Mouse (Mus musculus): ENCODE results near the gene Fkbp3.
A peak's percentile ranks its signal among the peaks of the same experiment; 100 is the strongest.
"Not testable (repeated sequence)": the region's sequence is repeated elsewhere in the genome, so short reads cannot be mapped to it uniquely, and the experiment has no call there.

Fkbp3 gene

DNA sequence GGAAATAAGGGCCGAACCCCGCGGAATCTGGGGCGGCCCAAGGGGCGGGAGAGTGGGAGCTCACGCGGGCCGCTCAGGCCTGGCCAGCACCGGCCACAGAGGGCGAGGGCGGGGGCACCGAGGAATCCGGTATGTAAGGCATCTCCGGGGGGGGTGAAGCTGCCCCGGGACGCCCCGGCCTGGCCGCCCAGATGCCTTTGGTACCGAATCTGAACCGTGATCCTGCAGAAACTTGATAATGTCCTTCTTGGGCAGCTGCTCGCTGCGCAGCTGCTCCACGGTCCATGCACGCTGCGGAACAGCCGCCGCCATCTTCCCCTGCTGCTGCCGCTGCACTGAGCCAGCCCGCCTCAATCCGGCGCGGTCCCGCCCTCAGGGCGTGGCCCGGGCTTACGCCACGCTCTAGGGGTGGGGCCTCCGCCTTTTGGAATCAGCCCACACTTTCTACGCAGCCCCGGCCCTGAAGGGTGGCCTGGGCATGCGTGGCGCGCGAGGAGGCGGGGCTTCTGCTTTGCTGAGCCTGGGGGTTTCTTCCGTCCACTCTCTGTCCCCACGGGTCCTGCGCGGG, at the start of gene Fkbp3:
Fkbp3 (minus strand) TSS at position 397 of the 568 bp plus-strand sequence.
- DNase-seq (ENCODE audit: low read depth), result peak; percentile 93

DNA sequence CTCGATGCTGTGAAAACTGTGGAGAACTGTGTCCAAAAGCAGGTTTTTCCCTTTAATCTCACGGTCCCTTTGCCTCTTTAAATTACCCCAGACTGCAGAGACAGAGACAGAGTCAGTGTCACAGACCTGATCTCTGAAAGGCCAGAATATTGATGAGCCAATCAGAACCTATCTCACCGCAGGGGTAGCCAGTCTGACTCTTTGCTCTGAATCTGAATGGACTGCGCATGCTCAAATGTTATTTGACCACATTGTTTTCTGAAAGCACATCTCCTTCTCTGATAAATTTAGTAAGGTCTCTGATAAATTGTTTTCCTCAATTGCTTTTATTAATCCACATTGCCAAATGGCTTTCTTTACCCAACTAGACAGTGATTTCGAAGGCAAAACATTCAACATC, 45.6 kb upstream of the Fkbp3 start:
- DNase-seq (ENCODE audit: low read depth), result no peak

DNA sequence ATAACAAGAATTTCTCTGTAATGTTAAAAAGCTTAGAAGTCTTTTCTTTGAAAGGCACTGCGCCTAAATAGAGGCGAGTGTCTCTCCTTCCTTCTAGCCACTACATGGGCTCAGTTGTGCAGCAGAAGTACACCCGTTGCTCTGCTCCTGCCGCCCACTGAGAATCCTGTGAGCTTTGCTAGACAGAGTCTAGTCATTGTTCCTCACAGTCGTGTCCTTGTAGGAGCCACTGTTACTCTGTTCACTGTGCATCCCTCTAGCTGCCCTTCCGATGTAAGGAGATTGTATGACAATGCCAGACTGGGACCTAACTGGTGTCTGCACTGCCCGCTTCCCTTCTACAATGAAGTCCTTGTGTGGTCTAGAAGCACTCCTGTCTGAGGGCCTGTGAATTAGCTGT, 45.2 kb upstream of the Fkbp3 start:
- no peak for DNase-seq (ENCODE audit: low read depth)

DNA sequence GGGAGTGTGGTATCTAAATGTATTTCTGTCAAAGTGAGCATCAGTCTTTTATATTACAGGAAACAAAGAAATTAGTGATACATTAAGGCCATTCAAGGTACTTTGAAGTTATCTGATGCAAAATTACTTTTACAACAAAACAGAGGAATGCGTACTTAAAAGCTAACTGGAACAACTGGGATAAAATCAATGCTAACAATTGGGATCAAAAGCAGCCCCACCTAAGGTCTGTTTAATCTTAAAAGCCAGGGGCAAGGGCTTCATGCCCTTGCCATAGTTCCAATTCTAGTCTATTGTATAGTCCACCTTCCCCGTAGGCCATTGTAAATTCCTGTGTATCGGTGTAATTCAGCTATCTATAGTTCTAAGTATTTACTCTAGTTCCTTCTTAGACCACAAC, 41.2 kb upstream of the Fkbp3 start:
- DNase-seq (ENCODE audit: low read depth), result not testable (repeated sequence)

DNA sequence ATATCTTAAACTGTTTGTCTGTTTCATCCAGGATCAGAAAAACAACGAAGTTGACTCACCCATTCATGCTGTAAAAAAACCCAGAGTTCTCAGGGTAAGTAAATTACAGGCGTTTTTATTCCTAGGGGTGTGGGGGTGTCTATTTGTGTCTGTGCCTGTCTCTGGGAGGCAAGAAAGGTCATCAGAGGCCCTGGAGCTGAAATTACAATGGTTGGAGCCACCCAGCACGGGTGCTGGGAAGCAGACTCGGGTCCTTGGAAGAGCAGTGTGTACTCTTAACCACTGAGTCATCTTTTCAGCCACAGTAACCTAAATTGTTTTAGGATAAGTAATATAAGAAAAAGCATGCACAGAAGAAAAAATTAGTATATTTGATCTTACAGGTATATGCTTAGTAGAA, 40.1 kb upstream of the Fkbp3 start:
- DNase-seq (ENCODE audit: low read depth), result no peak

DNA sequence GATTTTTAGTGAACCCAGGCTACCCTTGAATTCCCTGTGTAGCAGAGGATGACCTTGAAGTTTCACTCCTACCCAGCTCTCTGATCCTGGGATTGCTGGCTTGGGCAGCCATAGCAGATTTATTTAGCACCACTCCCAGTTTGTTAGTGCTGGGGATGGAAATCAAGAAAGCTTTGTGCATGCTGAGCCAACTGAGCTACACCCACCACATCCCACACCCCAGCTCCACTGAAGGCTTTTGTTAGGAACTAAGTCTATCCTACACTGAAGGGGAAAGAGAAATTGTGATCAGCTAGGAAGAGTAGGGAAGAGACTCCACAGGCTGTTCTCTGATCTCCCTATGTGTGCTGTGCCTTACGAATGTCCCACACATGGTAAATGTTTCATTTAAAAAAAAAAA, 39.0 kb upstream of the Fkbp3 start:
- DNase-seq (ENCODE audit: low read depth), result no peak

DNA sequence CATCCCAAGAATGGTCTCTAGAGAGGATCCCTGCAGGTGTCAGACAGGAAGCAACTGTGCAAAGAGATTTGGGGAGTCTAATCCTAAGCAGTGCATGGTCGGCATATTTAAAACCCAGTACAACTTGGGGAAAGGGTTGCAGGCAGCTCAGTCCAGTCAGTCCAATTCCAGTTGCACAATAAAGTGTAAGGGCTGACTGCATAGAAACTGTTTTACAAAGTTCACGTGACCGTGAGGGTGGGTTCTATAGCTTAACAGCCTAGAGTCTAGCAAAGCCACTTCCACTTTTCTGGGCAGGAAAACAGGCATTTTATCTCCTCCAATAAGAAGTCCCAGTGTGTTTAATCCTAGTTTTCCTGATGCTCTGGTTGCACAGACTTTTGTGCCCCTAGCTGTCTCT, 37.7 kb upstream of the Fkbp3 start:
- DNase-seq (ENCODE audit: low read depth), result no peak

DNA sequence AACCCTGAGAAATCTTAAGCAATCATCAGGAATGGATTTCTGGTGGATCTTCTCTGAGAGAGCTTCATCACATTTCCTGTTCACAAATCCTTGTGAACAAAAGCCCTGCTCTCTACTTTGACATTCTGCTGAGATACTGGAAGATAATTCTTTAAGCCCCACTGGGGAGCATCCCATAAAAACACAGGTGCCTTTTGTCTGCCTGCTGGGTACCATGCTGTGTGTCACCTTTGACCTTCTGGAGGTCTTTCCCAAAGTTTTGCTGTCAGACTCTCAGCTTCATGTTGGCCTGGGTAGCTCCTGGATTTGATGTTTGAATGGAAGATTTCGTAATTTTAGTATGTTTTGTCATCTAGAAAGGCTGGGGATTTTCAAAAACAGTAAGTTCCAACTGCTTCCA, 34.9 kb upstream of the Fkbp3 start:
- no peak for DNase-seq (ENCODE audit: low read depth)

DNA sequence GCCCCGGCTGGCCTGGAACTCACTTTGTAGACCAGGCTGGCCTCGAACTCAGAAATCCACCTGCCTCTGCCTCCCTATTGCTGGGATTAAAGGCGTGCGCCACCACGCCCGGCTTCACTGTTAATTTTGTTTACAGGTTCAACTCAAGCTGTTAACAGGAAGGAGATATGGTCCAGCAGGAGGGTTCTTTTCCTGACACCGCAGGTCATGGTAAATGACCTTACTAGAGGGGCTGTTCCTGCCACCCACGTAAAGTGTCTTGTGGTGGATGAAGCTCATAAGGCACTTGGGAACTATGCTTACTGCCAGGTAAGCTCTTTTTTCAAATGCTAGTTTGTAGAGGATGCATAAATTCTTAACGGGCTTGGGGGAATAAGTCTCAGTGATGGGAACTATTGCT, 3.1 kb upstream of the Fkbp3 start:
- no peak for DNase-seq (ENCODE audit: low read depth)

DNA sequence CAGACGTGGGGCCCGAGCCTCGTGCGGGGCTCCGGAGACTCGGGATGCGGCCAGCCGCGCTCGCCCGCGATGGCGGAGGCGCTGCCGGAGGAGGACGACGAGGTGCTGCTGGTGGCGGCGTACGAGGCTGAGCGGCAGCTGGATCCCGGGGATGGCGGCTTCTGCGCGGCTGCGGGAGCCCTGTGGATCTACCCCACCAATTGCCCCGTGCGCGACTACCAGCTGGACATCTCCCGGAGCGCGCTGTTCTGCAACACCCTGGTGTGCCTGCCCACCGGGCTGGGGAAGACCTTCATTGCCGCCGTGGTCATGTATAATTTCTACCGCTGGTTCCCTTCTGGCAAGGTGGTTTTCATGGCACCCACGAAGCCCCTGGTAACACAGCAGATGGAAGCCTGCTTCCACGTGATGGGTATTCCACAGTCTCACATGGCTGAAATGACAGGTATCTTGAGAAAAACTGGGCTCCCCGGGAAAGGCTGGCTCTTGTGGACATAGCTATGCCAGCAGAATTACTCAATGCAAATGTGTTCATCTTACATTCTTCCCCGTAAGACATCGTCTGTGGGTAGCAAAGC, 2.0 kb upstream of the Fkbp3 start:
- DNase-seq (ENCODE audit: low read depth), result no peak

DNA sequence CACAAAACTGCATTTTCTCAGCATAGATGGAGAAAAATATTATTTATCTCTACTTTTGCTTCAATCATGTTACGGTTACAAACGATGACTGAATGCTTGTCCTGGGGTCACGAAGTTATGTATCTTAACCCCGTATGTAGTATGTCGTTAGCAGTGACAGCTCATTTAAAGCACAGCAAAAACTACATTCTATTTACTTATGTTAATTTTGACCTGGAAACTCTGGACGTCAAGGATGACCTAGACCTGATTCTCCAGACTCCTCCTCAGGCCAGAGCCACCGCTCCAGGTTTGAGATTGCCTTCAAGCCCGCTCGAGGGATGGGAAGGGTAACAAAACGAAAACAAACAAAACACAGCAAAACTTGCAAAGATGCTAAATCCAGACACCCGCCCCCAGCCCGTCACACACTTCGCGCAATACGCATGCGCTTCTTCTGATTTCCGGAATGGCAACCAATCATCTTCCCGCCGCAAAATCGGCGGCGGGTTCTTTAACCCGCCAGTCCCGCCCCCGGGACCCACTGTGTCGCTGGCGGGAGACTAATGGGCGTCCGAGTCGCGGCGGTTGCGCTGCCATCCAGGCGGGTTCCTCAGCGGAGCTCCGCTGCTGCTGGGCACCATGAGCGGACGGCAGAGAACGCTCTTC, 1.4 kb upstream of the Fkbp3 start, which contains the start of gene Fancm:
Fancm (plus strand) TSS at position 519 of the 648 bp plus-strand sequence.
- DNase-seq (ENCODE audit: low read depth), result peak; percentile 91

DNA sequence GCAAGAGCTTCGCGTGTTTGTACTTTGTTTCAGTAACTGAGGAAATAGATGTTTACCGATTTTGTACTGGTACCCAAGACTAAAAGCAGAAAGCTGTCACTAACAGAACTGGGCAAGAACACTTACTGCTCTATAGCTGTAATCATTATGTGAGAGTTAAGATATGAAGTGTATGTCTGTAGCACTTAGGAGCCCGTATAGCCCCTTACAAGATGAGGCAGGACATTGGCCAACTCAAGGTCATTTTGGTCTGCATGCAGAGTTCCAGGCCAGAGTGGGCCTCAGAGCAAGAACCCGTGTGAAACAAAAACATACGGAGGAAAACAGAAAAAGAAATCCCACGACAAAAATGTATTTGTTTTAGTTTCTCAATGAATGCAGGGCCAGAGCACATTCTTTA, 844 bp upstream of the Fkbp3 start:
- no peak for DNase-seq (ENCODE audit: low read depth)

DNA sequence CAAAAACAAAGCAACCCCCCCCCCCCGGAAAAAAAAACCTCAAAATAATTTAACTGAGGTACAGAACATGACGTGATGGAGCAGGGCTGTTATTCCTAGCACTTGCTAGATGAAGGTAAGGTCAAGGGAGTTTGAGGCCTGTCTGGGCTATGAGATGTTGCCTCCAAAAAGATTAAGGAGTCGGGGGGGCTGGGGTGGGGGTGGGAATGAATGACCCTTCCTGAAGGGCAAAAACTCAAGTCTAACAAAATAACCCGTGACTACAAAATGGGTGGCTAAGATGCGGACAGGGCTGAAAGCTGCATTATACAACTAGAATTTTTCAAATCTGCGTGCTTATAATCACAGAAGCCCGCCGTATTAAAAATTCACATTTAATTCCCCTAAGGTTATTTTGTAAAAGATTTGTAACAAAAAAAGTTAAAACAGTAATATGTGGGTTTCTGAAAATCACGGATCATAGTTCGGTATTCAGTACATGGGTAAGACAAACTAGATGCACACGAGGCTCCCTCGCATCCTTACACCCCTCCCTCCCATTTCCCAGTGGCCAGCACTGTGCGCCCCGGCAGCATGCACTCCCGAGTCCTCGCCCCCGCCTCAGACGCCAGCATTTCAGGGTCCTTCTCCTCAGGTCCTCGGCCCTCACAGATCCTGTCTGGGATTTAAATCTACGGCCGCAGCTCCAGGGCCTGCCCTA, 746 bp downstream of the Fkbp3 start:
- DNase-seq (ENCODE audit: low read depth), result no peak

DNA sequence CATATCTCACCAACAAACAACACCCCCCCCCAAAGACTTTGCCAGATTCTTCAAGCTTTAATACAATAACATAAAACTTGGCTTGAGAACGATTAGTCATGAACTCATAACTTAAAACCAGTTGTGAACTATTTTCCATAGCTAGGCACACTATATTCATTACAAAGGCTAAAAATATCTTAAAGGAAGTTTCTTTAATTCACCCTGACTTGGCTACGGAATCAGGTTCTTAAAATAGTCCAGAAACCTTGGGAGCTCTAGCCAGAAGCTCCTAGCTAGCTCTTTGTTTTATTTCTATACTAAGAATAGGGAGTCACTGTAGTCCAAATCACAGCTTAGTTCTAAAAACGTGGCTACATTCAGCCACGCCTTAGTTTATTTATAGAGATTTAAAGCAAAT, 5.4 kb downstream of the Fkbp3 start:
- no peak for DNase-seq (ENCODE audit: low read depth)

DNA sequence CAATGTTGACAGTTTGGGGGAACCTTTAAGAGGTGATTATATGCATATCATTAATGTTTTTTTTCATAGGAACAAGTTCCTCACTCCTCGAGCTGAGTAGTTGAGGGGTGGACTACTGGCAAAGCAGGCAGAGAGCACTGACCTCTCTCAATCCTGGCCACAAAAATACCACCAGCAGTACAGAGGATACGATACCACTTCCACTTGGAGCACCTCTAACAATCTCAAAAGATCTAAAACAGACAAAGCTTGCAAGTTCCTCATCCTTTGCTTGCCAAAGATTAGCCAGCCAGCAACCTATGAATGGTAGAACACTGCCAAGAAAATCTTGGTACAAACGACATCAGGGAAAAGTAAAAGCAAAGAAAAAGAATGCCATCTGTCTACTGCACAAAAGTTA, 7.6 kb downstream of the Fkbp3 start:
- no peak for DNase-seq (ENCODE audit: low read depth)

DNA sequence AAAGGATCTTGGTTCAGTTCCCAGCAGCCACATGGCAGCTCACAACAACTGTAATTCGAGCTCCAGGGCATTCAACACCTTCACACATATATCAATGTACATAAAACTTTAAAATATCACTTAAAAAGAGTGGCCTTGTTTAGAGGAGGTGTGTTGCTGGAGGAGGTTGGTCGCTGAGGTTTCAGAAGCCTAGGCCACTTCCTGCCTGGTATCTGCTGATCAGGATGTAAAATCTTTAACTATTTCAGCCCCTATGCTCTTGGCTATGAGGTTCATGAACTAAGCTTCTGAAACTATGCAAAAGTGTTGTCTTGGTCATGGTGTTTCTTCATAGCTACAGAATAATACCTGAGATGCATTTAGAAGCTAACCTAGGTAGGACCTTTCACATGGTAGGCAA, 8.6 kb downstream of the Fkbp3 start:
- DNase-seq (ENCODE audit: low read depth), result no peak

DNA sequence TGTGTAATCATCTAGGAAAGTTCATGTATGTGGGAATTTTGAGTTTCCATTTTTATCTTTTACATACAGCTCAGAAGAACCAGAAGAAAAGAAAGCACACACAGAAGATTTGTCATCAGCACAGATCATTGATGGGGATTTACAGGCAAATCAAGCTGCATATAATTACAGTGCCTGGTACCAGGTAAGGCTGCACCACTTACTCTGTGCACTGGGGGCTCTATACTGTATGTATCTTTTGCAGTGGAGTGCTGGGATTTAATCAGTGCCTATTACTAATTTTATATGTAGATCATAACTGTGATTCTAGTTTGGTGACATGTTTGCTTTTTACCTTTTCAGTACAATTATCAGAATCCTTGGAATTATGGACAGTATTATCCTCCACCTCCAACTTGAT, 12.7 kb downstream of the Fkbp3 start:
- DNase-seq (ENCODE audit: low read depth), result no peak

DNA sequence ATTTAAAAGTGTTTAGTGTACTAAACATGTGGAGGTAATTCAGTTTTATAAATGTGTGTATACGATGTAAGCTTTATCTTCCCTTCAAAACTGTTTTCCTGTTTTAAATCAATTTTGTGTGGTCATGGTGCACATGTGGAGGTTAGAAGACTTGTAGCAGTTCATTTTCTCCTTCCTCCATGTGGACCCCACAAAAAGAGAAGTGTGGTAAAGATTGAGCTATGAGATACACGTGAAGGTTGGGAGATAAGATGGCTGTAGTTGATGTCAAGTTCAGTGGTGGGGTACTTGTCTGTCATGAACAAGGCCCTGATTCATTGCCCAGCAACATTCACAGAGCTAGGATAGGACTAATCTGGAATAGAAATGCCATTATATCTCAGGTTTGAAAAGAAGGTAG, 15.6 kb downstream of the Fkbp3 start:
- no peak for DNase-seq (ENCODE audit: low read depth)

DNA sequence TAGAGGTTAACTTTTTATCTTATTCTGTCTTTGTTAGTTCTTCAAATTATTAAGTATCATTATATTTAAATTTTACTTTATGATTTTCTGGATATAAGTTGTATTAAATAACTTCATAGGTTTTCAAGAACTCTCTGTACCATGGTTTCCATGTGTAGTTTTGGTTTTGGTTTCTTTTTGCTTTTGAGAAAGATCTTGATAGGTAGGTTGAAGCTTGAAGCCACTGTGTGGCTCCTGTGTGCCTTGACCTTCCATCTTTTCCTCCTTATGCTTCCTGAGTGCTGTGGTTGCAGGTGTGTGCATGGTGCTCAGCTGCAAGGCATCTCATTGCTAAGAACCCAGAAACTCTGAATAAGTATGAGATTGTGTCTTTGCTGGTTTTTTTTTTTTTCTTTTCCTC, 25.0 kb downstream of the Fkbp3 start:
- DNase-seq (ENCODE audit: low read depth), result no peak

DNA sequence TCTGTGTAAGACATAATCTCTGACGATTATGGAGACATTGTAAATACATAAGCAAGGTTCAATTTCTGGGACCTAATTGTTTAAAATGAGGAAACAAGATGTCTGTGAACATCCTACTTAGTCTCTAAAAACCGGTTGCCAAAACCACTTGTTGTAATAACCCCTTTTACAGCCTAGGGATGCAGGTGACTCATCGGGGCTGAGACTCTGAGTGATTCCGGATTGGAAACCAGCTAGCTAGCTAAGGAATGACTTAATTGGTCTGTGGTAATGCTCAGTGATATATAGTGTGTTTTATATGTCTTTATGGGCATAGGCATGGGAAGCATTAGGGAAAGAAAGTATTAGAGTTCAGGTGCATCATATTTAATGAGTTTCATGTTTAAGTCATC, 36.3 kb downstream of the Fkbp3 start:
- peak; percentile 21 for DNase-seq (ENCODE audit: low read depth)

DNA sequence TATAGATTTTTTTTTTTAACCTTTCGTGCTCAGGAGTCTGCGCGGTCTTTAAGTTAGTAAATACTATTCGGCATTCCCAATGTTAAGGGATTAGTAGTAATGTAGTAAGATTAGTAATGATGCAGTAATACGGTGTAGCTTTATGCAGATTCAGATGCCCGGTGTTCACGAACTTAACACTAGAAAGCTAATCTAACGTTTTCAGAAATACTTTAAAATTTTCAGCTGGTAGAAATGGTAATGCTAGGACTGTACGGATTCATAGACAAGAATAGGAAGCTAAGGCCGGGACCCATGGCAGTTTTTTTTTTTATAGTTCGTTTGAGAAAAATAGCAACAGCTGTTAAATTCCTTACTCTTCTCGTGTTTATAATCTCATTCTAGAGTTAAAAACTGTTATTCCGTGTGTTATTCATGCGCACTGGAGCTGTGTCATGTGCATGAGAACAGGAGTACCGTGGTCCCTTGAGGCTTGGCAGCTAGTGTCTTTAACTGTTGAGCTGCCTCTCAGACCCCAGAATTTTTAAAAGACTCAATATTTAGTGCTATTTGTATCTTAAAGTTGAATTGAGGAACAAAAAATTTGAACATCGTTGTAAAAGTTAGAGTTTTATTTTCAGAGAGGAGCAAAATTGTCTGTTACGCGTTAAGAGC, 36.8 kb downstream of the Fkbp3 start:
- peak; percentile 17 for DNase-seq (ENCODE audit: low read depth)

DNA sequence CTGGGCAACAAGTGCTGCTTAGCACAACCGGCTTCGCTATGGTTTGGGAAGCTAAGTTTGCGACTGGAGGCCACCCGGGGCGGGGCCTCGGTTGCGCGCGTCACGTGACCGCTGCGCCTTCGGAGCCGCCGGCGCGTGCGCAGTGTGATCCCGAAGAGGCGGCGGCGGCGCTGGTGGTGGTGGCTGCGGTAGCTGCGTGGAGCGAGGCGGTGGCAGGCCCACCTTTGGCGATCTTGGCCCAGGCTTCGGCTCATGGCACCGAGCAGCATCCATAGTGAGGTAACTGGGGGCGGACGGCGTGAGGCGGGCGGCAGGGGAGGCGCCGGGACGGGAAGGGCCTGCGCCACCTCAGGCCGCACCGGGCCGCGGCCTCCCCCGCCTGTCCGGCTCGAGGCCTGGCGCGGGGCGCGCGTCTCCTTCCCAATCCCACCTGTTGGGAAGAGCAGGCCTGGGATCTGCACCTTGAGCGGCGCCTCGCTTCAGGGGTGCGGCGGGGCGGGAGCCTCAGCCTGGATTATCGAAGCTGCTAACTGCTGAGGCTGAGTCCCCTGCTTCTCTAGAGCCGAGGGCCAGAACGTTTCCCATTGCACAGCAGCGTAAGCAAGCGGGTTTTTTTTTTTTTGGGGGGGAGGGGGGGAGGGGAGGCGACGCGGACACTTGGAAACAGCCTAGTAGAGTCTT, 37.5 kb downstream of the Fkbp3 start, which contains the start of gene Prpf39:
Prpf39 (plus strand) TSS at position 144 of the 681 bp plus-strand sequence.
- DNase-seq (ENCODE audit: low read depth), result peak; percentile 81
